Mouse (Mus musculus): ENCODE measurements around the gene Myo19. TPM values are rescaled to one million over a fixed set of nuclear protein-coding genes. Genes with fewer than 3 reads are reported as not detected.

Gene Myo19
- polyA plus RNA-seq, 1 experiment from 2014 or later: 12.3 TPM

DNA sequence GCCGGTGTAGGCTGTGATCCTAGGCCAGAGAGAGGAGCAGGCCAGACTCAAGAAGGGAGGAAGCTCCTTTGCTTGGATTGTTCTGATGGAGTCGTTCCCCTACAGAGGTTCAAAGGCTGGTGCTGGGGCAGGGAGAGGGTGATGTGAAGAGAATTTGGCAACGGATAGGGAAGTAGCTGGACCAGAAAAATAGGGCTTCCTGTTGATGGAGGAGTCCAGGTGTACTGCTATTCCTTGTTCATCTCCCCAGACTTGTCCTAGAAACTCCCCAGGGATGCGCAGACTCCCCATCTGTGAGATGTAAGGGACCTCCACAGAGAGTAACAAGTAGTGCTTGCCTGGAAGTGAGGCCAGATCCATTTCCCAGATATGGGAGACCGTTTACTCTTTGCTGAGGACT, 76.5 kb downstream of the Myo19 start:
- 37% methylated on average over 5 of the region's 5 CpGs for WGBS
- peak overlapping the region; percentile 11; the same call in 1 of the 2 replicates for H3K27ac ChIP-seq

GRCm38 (mm10) chr11:84957171-84957570, 77.2 kb downstream of the Myo19 start:
- no peak for ATAC-seq (replicated peaks; ENCODE audit: low FRiP score)
- no peaks in the 10 kb centered on the region for H3K9me3 ChIP-seq (replicated peaks)
- WGBS: 8% methylated on average over 15 of the region's 15 CpGs
- peaks cover 39% of the 10 kb centered on the region for H3K27me3 ChIP-seq
- peak overlapping the region; percentile 40 for H3K4me3 ChIP-seq (replicated peaks)
- H3K27ac ChIP-seq: no peak overlapping the region
- peak overlapping the region; percentile 59 for H3K4me2 ChIP-seq
- H3K4me1 ChIP-seq: peaks cover 44% of the 10 kb centered on the region
- H3K9ac ChIP-seq: no peak overlapping the region
- H3K36me3 ChIP-seq: no peaks in the 10 kb centered on the region

More for the DNA sequence above, 76.5 kb downstream of the Myo19 start:
- no peak overlapping the region for H3K4me2 ChIP-seq
- peaks cover 44% of the 10 kb centered on the region for H3K4me1 ChIP-seq
- peaks cover 39% of the 10 kb centered on the region for H3K27me3 ChIP-seq
- no peak overlapping the region for H3K9ac ChIP-seq
- H3K4me3 ChIP-seq (replicated peaks): no peak overlapping the region
- no peaks in the 10 kb centered on the region for H3K9me3 ChIP-seq (replicated peaks)
- no peaks in the 10 kb centered on the region for H3K36me3 ChIP-seq
- no peak for ATAC-seq (replicated peaks; ENCODE audit: low FRiP score)

GRCm38 (mm10) chr11:84957591-84958270, 77.8 kb downstream of the Myo19 start, which contains the start of gene Car4:
Gene Car4 (plus strand): TSS chr11:84957786.
- Histone ChIP-seq H3K36me3 (no peaks in the 10 kb centered on the region), H3K4me2 (peak within 1 kb of the TSS; percentile 59), H3K4me1 (peaks cover 44% of the 10 kb centered on the region), H3K9me3 (replicated peaks) (no peaks in the 10 kb centered on the region), H3K27me3 (peaks cover 39% of the 10 kb centered on the region), H3K27ac (peak within 1 kb of the TSS; percentile 66), H3K9ac (0 out of 2 replicates have a peak within 1 kb of the TSS, but pooled peaks have one; percentile 21), H3K4me3 (replicated peaks) (peak within 1 kb of the TSS; percentile 40)
- ATAC-seq (replicated peaks; ENCODE audit: low FRiP score): peak; percentile 41; the same call in 1 of the 2 replicates
- 1% methylated on average over 49 of the region's 49 CpGs for WGBS

DNA sequence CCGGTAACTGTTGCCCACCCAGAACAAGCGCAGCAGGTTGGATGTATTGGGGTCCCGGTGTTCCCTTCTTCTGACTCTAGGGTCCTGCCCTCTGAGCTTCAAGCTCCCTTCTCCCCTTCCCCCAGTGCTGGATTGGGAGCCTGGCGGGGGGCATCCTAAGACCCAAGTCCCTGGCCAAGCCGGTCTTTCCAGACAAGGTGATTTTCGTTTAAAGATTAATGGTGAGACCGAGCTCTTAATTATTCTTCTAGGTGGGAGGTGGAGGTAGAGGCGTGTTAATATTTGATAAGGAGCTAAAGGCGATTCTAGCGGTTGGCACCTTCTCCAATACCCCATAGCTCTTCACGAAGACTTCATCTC, 78.3 kb downstream of the Myo19 start:
- H3K4me1 ChIP-seq: peaks cover 44% of the 10 kb centered on the region
- H3K27ac ChIP-seq: peak overlapping the region; percentile 66; the same call in 1 of the 2 replicates
- H3K36me3 ChIP-seq: no peaks in the 10 kb centered on the region
- ATAC-seq (replicated peaks; ENCODE audit: low FRiP score): no peak
- 5% methylated on average over 11 of the region's 11 CpGs for WGBS
- peak overlapping the region; percentile 40 for H3K4me3 ChIP-seq (replicated peaks)
- no peaks in the 10 kb centered on the region for H3K9me3 ChIP-seq (replicated peaks)
- H3K4me2 ChIP-seq: peak overlapping the region; percentile 59
- peaks cover 39% of the 10 kb centered on the region for H3K27me3 ChIP-seq
- H3K9ac ChIP-seq: no peak overlapping the region

- H3K4me2 ChIP-seq: peak overlapping the region; percentile 59
- peak overlapping the region; percentile 66 for H3K27ac ChIP-seq
- H3K36me3 ChIP-seq: no peaks in the 10 kb centered on the region
- H3K4me3 ChIP-seq (replicated peaks): peak overlapping the region; percentile 40; the same call in 1 of the 2 replicates
- no peaks in the 10 kb centered on the region for H3K9me3 ChIP-seq (replicated peaks)
- peaks cover 44% of the 10 kb centered on the region for H3K4me1 ChIP-seq
- no peak overlapping the region for H3K9ac ChIP-seq
- H3K27me3 ChIP-seq: peaks cover 39% of the 10 kb centered on the region
- peak; percentile 34; the same call in 1 of the 2 replicates for ATAC-seq (replicated peaks; ENCODE audit: low FRiP score)
- 32% methylated on average over 5 of the region's 5 CpGs for WGBS
Measured at GRCm38 (mm10) chr11:84959181-84959580, 79.2 kb downstream of the Myo19 start.

GRCm38 (mm10) chr11:84959701-84960181, 79.8 kb downstream of the Myo19 start:
- Histone ChIP-seq H3K4me3 (replicated peaks) (0 out of 2 replicates have a peak overlapping the region, but pooled peaks have one; percentile 1), H3K9me3 (replicated peaks) (no peaks in the 10 kb centered on the region), H3K4me2 (peak overlapping the region; percentile 59), H3K36me3 (no peaks in the 10 kb centered on the region), H3K4me1 (peaks cover 44% of the 10 kb centered on the region), H3K9ac (no peak overlapping the region), H3K27me3 (peaks cover 39% of the 10 kb centered on the region), H3K27ac (peak overlapping the region; percentile 66)
- WGBS: 3% methylated on average over 9 of the region's 9 CpGs
- ATAC-seq (replicated peaks; ENCODE audit: low FRiP score): peak; percentile 15; the same call in 1 of the 2 replicates

GRCm38 (mm10) chr11:84960291-84960690, 80.3 kb downstream of the Myo19 start:
- Histone ChIP-seq H3K4me3 (replicated peaks) (no peak overlapping the region), H3K27ac (peak overlapping the region; percentile 66), H3K27me3 (peaks cover 39% of the 10 kb centered on the region), H3K9me3 (replicated peaks) (no peaks in the 10 kb centered on the region), H3K9ac (no peak overlapping the region), H3K36me3 (no peaks in the 10 kb centered on the region), H3K4me1 (peaks cover 44% of the 10 kb centered on the region), H3K4me2 (peak overlapping the region; percentile 59)
- 41% methylated on average over 3 of the region's 3 CpGs for WGBS
- ATAC-seq (replicated peaks; ENCODE audit: low FRiP score): no peak

GRCm38 (mm10) chr11:84960780-84961179, 80.8 kb downstream of the Myo19 start:
- H3K36me3 ChIP-seq: no peaks in the 10 kb centered on the region
- H3K27ac ChIP-seq: no peak overlapping the region
- H3K4me2 ChIP-seq: no peak overlapping the region
- peaks cover 44% of the 10 kb centered on the region for H3K4me1 ChIP-seq
- ATAC-seq (replicated peaks; ENCODE audit: low FRiP score): no peak
- no peak overlapping the region for H3K9ac ChIP-seq
- no peaks in the 10 kb centered on the region for H3K9me3 ChIP-seq (replicated peaks)
- peaks cover 39% of the 10 kb centered on the region for H3K27me3 ChIP-seq
- WGBS: 65% methylated on average over 6 of the region's 6 CpGs
- no peak overlapping the region for H3K4me3 ChIP-seq (replicated peaks)

Small RNA genes within 50 kb of the gene (microRNA-seq; reads per million reads assigned to microRNA genes)
- not detected for gene Gm23564

Other genes starting within 250 kb of the Myo19 start
- gene Mrm1, start 60.6 kb upstream of the Myo19 start, polyA plus RNA-seq (2015; fragmentation: Nextera tagmentation; extraction: Ambion mirVana): 10.0 and 13.7 TPM in 2 replicates
- 11.6 and 15.7 TPM in 2 replicates for gene Dhrs11, start 51.2 kb upstream of the Myo19 start, polyA plus RNA-seq (2015; fragmentation: Nextera tagmentation; extraction: Ambion mirVana)
- gene Ggnbp2, start 9.3 kb upstream of the Myo19 start, polyA plus RNA-seq (2015; fragmentation: Nextera tagmentation; extraction: Ambion mirVana): 66.2 and 68.1 TPM in 2 replicates
- 3.7 and 4.9 TPM in 2 replicates for gene Pigw, start 137 bp downstream of the Myo19 start, polyA plus RNA-seq (2015; fragmentation: Nextera tagmentation; extraction: Ambion mirVana)
- gene Znhit3, start 36.2 kb downstream of the Myo19 start, polyA plus RNA-seq (2015; fragmentation: Nextera tagmentation; extraction: Ambion mirVana): 60.0 and 65.0 TPM in 2 replicates
- gene Car4, start 77.6 kb downstream of the Myo19 start, polyA plus RNA-seq (2015; fragmentation: Nextera tagmentation; extraction: Ambion mirVana): 66.2 and 71.2 TPM in 2 replicates

Data from kidney, embryonic 15.5 days (tissue).